Mouse (Mus musculus): Measurements from ENCODE around the gene Tdrd7.

Tdrd7 gene

GRCm38 (mm10) chr4:45976931-45977667 is 12.0 kb downstream of the Tdrd7 start:
- no peak for DNase-seq

GRCm38 (mm10) chr4:45979916-45980315 is 14.8 kb downstream of the Tdrd7 start:
- DNase-seq: no peak

- DNase-seq: no peak
Observed at GRCm38 (mm10) chr4:45981054-45981453, 15.9 kb downstream of the Tdrd7 start.

DNA sequence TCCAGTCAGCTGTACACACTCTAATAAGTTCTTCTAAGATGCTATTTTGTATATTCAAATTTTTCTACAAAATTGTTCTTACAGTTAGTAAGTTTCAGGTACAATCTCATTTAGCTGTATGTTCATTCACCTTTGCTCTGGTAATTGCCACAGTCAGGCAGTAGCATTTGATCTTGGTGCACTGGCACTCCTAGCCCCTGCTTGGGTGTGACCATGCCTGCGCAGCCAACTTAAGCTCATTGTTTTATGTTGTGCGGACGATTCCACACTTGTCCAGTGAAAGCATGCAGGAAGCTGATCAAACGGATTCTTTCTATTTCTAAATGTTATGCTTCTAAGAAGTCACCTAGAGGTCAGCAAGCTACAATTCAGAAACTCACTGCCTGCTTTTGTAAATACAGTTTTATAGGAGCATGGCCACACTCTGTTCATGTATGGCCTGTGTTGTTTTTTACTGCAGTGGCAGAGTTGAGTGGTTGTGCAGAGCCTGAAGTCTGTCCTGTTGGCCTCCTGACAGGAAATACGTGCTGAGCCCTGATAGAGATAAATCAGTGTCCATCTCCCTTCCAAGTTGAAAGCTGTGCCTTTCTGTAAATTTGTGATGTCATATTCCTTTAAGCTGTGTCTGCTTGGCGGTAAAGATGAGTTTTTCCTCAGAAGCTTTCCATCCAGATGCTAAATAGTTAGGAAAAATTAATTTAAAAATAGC is 25.4 kb downstream of the Tdrd7 start:
- DNase-seq: no peak

DNA sequence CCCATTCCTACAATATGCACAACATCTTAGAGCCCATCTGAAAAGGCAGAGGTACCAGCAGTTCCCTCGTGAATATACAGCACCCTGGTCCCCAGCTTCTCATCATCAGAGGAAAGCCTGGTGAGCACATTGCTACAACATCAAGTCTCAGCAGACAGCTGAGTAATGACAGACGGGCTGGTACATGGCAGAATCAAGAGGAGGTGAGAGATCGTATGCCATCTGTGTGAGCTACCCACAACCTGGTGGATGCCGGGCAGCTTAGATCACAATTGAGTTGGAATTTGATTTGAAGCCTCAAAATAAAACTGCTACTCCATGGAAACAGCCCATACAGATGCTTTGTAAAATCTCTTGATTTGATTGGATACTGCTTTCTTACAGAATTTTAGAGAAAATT is 33.4 kb downstream of the Tdrd7 start:
- DNase-seq: no peak

- DNase-seq: no peak
Observed at GRCm38 (mm10) chr4:46008142-46008793, 43.1 kb downstream of the Tdrd7 start.

DNA sequence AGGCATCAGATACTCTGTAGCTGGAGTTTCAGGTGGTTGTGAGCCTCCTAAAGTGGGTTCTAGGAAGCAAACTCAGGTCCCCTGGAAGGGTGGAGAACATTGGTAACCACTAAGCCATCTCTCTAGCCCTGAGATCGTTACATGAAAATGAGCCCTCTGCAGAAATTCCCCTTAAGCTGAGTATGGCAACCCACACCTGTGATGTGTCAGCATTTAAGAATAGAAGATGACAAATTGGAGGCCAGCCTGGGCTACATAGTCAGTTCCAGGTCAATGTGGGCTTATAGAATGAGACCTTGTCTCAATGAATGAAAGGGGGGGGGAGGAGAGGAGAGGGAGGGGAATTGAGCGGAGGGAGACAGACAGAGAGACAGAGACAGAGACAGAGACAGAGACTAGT is 46.6 kb downstream of the Tdrd7 start:
- DNase-seq: no peak

DNA sequence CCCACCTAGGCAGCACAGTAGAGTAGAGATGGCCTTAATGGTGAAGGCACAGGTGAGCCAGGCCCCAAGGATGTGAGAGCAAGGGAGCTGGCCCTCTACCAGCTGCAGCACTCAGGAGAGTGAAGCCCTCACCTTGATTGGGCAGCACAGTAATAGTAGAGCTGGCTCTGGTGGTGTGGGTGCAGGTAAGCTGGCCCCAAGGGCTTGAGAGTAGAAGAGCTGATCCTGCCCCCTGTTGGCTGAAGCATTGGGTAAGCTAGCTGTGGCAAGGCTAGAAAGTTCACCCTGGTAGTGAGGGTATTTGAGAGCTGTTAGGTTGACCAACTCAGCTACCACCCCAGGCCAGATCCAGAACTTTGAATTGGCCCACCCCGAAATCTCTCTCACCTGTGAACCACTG is 50.5 kb downstream of the Tdrd7 start:
- DNase-seq: no peak

DNA sequence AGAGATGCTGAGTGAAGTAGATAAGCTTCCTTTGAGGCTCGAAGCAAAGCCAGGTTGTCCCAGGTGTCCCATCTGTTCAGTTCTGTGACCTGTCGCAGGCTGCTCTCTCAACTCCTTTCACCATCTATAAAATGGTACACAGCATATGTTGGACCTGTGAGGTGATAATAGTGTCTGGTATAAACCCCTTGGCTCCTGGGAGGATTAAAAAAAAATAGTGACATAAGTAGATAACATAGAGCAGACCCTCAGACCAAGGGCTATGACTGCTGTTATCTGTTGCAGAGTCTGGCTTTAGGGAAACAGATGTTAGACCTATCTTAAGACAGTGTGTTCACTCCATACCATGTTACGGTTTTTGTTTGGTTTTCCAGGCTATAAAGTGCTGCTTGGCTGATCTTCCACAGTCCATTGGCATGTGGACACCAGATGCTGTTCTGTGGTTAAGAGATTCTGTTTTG is 57.9 kb downstream of the Tdrd7 start:
- DNase-seq: peak; percentile 57

DNA sequence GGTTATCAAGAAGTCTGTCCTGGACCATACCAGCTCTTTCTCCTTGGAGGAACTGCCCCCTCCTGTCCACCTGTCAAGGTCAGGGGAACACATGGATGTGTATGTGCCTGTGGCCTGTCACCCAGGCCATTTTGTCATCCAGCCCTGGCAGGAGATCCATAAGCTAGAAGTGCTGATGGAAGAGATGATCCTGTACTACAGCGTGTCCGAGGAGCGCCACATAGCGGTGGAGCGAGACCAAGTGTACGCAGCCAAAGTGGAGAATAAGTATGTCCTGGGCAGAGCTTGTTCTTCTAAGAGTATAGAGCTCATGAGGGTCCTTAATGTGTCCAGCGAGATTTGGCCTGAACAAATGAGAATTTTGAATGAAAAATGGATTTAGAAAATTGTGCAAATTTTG is 60.8 kb downstream of the Tdrd7 start:
- DNase-seq: no peak

GRCm38 (mm10) chr4:46028224-46028623 is 63.1 kb downstream of the Tdrd7 start:
- DNase-seq: no peak

DNA sequence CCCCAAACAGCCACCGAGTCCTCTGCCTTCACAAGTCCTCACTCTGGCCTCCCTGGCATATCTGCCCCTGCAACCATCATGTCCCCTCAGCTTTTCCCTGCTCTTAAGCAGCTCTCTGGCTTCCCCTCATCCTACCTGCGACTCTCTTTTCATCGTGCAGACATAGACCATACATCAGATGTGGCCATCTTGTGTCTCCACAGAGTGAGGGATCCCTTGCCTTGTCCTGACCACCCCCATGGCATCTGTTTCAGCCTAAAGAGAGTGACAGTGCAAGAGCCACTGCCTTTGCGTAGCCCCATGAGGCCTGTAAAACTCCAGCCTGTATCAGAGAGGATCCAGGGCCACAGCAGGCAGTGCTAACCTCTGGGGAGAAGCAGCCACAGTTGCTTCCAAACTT is 63.6 kb downstream of the Tdrd7 start:
- DNase-seq: no peak

GRCm38 (mm10) chr4:46029552-46029951 is 64.4 kb downstream of the Tdrd7 start:
- no peak for DNase-seq

DNA sequence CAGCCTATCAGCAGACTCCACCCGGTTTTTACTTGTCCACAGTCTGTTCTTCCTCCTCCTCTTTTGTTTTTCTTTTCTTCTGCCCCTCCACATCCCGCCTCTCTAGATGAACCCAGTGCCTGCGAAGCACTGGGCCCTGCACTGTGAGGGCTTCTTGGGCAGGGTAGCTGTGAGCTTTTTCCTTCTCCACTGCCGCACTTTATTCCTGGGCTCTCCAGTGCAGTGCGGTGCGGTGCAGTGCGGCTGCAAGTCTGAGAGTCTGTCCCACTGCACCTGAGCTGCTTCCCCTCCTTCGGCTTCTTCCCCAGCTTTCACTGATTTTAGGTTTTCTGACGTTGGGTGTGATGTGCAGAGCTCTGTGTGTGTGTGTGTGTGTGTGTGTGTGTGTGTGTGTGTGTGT is 67.3 kb downstream of the Tdrd7 start:
- DNase-seq: no peak

DNA sequence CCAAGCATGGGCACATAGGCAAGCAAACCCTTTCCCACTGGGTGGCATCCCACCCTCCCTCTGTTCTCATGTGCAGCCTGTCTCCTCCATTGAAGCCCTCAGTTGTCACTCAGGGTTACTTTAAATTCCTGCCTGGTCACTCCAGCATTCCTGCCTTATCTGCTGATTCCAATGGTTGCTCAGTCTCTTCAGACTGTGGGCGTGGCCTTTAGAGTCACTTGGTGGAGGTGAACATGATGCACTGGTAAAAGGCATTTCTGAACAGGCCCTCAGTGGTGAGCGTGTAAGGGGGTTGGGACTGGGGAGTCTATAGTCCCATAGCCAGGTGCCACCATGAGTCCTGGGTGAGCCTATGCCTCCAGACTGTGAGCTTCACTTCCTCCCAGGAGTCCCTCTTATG is 68.1 kb downstream of the Tdrd7 start:
- no peak for DNase-seq

DNA sequence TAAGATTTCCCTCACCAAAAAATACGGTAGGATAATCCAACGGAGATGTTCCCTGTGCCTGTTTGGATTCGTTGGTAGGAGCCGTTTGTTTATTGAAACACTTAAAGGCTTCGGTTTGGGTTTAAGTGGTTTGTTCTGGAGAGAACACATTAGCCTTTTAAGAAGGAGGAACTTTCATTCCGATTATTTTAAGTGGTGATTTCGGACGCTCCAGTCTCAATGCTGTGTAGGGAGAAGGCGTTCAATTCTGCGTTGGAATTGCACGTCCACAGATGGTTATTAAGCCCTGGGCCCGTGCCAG is 73.4 kb downstream of the Tdrd7 start:
- no peak for DNase-seq

DNA sequence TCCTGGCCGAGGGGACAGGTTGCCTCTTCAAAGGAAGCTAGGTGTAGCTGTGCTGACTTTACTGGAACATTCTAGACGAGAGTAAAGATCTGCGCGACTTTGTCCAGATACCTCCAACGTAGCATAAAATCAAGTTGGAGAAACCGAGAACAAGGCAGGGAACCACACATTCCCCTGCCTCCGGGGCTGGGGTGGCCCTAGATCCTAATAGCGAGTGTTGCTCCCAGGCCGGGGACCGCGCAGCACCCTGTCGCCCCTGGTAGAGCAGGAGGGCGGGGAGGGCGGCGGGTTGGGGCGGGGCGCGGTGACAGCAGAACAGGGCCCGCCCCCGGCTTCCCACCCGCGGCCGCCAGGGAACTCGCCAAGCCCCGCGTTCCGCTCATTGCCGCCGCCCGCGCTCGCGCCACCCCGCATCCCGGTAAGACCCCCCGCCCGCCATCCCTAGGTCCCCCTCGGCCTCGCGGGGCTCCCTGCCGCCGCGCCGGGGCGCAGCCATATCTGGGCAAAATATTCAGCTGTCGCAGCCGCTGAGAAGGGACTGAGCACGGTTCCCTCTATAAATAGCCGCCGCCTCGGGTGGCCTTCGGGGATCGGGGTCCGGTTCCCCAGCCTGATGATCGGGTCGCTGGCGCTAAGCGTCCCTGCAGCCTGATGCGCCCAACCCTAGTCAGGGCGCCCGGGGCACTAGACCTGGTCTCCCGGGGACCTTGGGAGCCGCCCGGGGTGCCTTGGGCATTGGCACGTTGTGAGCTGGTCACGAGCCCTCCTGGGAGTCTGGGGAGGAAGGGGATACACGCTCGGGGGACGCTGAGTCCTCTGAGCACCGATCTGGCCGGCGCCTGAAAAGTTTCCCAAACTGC is 74.0 kb downstream of the Tdrd7 start, which contains the start of gene Tmod1:
Tmod1 (plus strand) TSS at position 44 of the 860 bp plus-strand sequence.
- DNase-seq: peak; percentile 83

GRCm38 (mm10) chr4:46039899-46040298 is 74.8 kb downstream of the Tdrd7 start:
- DNase-seq: peak; percentile 56

DNA sequence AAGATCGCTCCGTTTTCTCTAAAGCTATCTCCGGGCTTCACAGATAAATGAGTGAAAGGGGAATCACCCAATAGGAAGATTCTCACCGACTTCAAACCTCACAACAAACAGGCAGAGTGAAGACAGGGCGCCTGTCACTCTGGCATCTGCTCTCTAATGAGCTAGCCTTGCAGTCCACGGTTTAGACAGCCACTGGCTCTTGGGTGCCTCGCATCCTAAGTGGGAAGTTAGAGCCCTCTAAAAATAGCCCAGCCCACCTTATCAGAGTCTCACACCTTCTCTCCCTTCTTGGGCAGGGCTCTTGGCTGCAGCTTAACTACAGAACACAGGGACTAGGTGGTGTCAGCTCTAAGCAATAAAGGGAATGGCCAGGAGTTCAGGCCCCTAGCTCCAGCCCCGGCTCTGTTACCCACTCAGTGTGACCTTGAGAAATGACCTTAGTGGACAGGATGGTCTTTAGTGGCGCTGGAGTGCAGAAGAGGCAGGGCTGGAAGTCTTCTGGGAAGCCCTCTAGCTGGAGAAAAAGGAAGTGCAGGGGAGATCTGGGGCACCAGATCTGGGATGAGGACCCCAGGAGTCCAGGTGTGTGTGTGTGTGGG is 75.6 kb downstream of the Tdrd7 start:
- peak; percentile 74 for DNase-seq

- no peak for DNase-seq
Observed at GRCm38 (mm10) chr4:46041761-46042504, 76.8 kb downstream of the Tdrd7 start.

DNA sequence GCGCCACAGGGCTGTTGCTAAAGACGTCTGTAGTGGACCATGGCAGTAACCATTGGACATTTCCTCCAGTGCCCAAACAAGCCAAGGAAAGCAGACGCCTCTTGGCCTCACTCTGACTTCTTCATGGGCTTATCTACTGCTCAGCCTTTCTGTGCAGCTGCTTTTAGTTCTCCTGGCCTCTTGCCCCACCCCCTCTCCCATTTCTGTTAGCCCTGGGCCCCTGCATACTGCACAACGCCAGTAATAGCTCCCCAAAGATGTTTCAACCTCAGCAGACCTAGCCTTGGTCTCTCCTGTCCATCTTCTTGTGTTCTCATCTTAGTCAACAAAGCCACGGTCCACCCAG is 77.3 kb downstream of the Tdrd7 start:
- no peak for DNase-seq

GRCm38 (mm10) chr4:46043361-46043760 is 78.2 kb downstream of the Tdrd7 start:
- no peak for DNase-seq

Data from cerebellum, adult 9-11 months (tissue).